Mouse (Mus musculus) small intestine, adult 2 months (tissue): ENCODE data around the gene Gorasp1.

Experiments used
- CTCF ChIP-seq: fragments of 200-500 bp; IDR thresholded peaks from 2 replicates; pipeline ENCODE4 v1.5.1; 2012; ENCODE audit warnings: low read depth, mild to moderate bottlenecking, control low read depth, inconsistent platforms, low read length, moderate library complexity, mixed read lengths; ENCODE audit not compliant: insufficient replicate concordance, insufficient read length; ENCODE audit errors: extremely low read depth
- POLR2A ChIP-seq: fragments of 200-500 bp; IDR thresholded peaks from 2 replicates; pipeline ENCODE4 v1.6.1; 2012; ENCODE audit warnings: low read depth, mild to moderate bottlenecking, control low read depth, inconsistent platforms, low read length, moderate library complexity

- TF ChIP-seq CTCF (peak; percentile 53; the same call in 1 of the 2 replicates), POLR2A (no peak)
Measured at GRCm38 (mm10) chr9:119945173-119945900, 8.0 kb upstream of the Gorasp1 start.
